ENCODE assay signal across 8 mouse cellular contexts in the genomic region with DNA sequence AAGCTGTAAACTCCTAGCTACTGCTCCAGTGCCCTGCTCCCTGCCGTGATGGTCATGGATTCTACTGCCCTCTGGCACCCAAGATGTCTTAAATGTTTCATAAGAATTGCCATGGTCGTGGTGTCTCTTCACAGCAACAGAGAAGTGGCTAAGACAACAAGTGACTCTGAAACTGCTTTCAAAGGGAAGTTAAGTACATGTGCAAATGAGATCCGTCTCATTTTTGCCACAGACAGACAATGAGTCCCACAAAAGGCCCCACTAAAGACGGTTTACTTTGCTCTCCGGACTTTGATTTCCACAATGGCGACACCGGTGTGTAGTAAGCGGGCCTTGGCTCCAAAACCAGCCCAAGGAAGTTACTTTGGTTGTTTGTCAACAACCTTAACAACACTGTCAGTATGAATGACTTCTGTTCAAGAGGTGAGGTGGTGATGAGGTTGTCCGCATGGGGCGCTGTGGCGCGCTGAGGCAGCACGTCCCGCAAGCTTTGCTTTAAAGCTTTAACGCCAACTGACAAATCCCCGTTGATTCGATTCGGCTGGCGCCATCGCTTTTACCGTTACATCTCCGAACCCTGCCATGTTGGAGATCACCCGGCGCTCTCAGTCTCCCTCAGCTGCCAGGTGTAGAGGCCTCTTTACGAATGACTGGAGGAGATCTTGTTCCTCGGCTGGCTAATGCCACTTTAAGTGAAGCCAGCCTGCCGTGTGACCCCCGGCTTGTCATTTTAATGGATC.
DNase-seq lines count a peak whose midpoint lies in the region; ATAC-seq and TF ChIP-seq lines count a peak whose summit lies in the region.

No protein-coding gene starts in this region.

- H3K9me3 ChIP-seq in heart, embryonic 13.5 days, result no peaks in the 10 kb centered on the region
- no peaks in the 10 kb centered on the region for H3K9me3 ChIP-seq in kidney, embryonic 16.5 days (ENCODE audit: low read length)
- H3K9me3 ChIP-seq in midbrain, postnatal 0 days (ENCODE audit: low read length), result no peaks in the 10 kb centered on the region
- H3K9me3 ChIP-seq in stomach, embryonic 15.5 days, result no peaks in the 10 kb centered on the region

- H3K27ac ChIP-seq in embryonic fibroblast, embryonic 13.5 days (ENCODE audit: insufficient read depth, low read length), result no peak overlapping the region
- H3K27ac ChIP-seq in heart, embryonic 13.5 days (replicated peaks), result no peak overlapping the region
- H3K27ac ChIP-seq in kidney, embryonic 16.5 days (ENCODE audit: low read length), result no peak overlapping the region
- no peak overlapping the region for H3K27ac ChIP-seq in midbrain, postnatal 0 days (ENCODE audit: low read depth, low read length)
- H3K27ac ChIP-seq in stomach, embryonic 15.5 days, result no peak overlapping the region

- peak; percentile 36 to 78 for DNase-seq in heart, adult 18-20 months
- DNase-seq in heart, adult 11 months, result no peak
- DNase-seq in liver, result peak; percentile 60
- DNase-seq in midbrain, postnatal 0 days (ENCODE audit: low spot score), result peak; percentile 86

- H3K36me3 ChIP-seq in heart, embryonic 13.5 days, result no peaks in the 10 kb centered on the region
- no peaks in the 10 kb centered on the region for H3K36me3 ChIP-seq in kidney, embryonic 16.5 days (ENCODE audit: insufficient read depth, low read length)
- no peaks in the 10 kb centered on the region for H3K36me3 ChIP-seq in midbrain, postnatal 0 days (ENCODE audit: insufficient read depth, low read length)
- no peaks in the 10 kb centered on the region for H3K36me3 ChIP-seq in stomach, embryonic 15.5 days

- peak overlapping the region; percentile 81 for H3K4me2 ChIP-seq in heart, embryonic 13.5 days
- peak overlapping the region; percentile 88 for H3K4me2 ChIP-seq in kidney, embryonic 16.5 days (replicated peaks; ENCODE audit: low read depth, low read length)
- peak overlapping the region; percentile 44 for H3K4me2 ChIP-seq in midbrain, postnatal 0 days (ENCODE audit: low read depth, low read length, poor library complexity, severe bottlenecking)
- peak overlapping the region; percentile 75 for H3K4me2 ChIP-seq in stomach, embryonic 15.5 days

- H3K4me3 ChIP-seq in embryonic fibroblast, embryonic 13.5 days (ENCODE audit: insufficient read depth, low read length), result peak overlapping the region; percentile 31
- H3K4me3 ChIP-seq in heart, embryonic 13.5 days, result peak overlapping the region; percentile 55
- H3K4me3 ChIP-seq in kidney, embryonic 16.5 days (ENCODE audit: low read length), result peak overlapping the region; percentile 50
- peak overlapping the region; percentile 23; the same call in 1 of the 2 replicates for H3K4me3 ChIP-seq in midbrain, postnatal 0 days (ENCODE audit: low read depth, low read length)
- H3K4me3 ChIP-seq in stomach, embryonic 15.5 days (replicated peaks), result peak overlapping the region; percentile 38

- WGBS in heart, embryonic 13.5 days, result 5% methylated on average over 28 of the region's 28 CpGs
- 3% methylated on average over 28 of the region's 28 CpGs for WGBS in kidney, embryonic 16.5 days
- 3% methylated on average over 28 of the region's 28 CpGs for WGBS in midbrain, postnatal 0 days
- WGBS in stomach, embryonic 15.5 days, result 4% methylated on average over 28 of the region's 28 CpGs

- no peak for ATAC-seq in heart, embryonic 13.5 days (ENCODE audit: extremely low read depth, insufficient number of reproducible peaks, low FRiP score, low TSS enrichment)
- ATAC-seq in kidney, embryonic 16.5 days (ENCODE audit: low FRiP score, low TSS enrichment), result peak; percentile 31; the same call in 1 of the 2 replicates
- no peak for ATAC-seq in midbrain, postnatal 0 days (ENCODE audit: low FRiP score)
- ATAC-seq in stomach, embryonic 15.5 days (ENCODE audit: insufficient read depth, low FRiP score, low read depth), result no peak

- H3K27me3 ChIP-seq in heart, embryonic 13.5 days (replicated peaks), result no peaks in the 10 kb centered on the region
- H3K27me3 ChIP-seq in kidney, embryonic 16.5 days (ENCODE audit: insufficient read depth, low read length), result no peaks in the 10 kb centered on the region; the same call in 1 of the 2 replicates
- H3K27me3 ChIP-seq in midbrain, postnatal 0 days (ENCODE audit: insufficient read depth, low read length), result no peaks in the 10 kb centered on the region
- H3K27me3 ChIP-seq in stomach, embryonic 15.5 days (replicated peaks), result no peaks in the 10 kb centered on the region

- no peaks in the 10 kb centered on the region for H3K4me1 ChIP-seq in embryonic fibroblast, embryonic 13.5 days (ENCODE audit: control insufficient read depth, insufficient read depth, low read length)
- H3K4me1 ChIP-seq in heart, embryonic 13.5 days, result peaks cover 4% of the 10 kb centered on the region; the same call in 1 of the 2 replicates
- peaks cover 7% of the 10 kb centered on the region for H3K4me1 ChIP-seq in kidney, embryonic 16.5 days (ENCODE audit: insufficient read depth, low read length)
- H3K4me1 ChIP-seq in midbrain, postnatal 0 days (ENCODE audit: insufficient read depth, low read length), result no peaks in the 10 kb centered on the region
- peaks cover 3% of the 10 kb centered on the region; the same call in 1 of the 2 replicates for H3K4me1 ChIP-seq in stomach, embryonic 15.5 days

- peak; percentile 99 for TF ChIP-seq CTCF in embryonic fibroblast, embryonic 13.5 days (IDR thresholded peaks at IDR 0.05; ENCODE audit: borderline replicate concordance, insufficient read depth, low read length)
- TF ChIP-seq CTCF in midbrain, postnatal 0 days (IDR thresholded peaks at IDR 0.05), result peak; percentile 88

- H3K9ac ChIP-seq in heart, embryonic 13.5 days, result peak overlapping the region; percentile 79
- H3K9ac ChIP-seq in kidney, embryonic 16.5 days (replicated peaks; ENCODE audit: low read length), result peak overlapping the region; percentile 61
- 0 out of 2 replicates have a peak overlapping the region, but pooled peaks have one; percentile 39 for H3K9ac ChIP-seq in midbrain, postnatal 0 days (replicated peaks; ENCODE audit: low read length, poor library complexity, severe bottlenecking)
- H3K9ac ChIP-seq in stomach, embryonic 15.5 days, result no peak overlapping the region

- TF ChIP-seq POLR2A in embryonic fibroblast, embryonic 13.5 days (IDR thresholded peaks at IDR 0.05; ENCODE audit: low read depth, low read length), result no peak
